9 mouse cellular contexts compared by ENCODE assay signal in the genomic region with DNA sequence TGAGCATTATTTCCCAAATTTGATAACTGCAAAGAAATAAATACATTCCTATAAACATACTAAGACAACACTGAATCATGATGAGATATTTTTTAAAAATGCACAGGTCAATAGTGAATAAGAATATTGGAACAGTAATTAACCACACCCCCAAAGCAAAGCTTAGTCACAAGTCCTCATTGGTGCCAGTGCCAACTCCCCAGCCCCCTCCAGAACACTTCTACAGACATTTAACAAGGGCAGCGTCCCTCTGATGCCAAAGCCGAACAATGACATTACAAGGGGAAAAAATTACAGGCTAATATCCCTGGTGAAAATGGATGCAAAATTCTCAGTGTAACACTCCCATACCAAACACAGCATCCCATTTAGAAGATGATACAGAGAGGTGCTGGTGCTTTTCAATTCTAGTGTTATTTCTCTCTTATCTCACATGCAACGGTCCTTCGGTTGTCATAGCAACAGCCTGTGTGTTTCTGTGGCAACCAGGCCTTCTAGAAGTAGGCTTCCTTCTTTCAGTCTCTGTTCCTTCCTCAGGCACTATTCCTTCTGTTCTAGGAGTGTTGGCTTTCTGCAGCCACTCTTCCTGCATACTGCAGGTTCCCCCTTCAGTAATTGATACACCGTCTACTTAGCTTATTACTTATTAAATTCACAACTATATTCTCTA. TPM values are rescaled to one million over a fixed set of nuclear protein-coding genes. Genes with fewer than 3 reads are reported as not detected.
DNase-seq lines count a peak whose midpoint lies in the region; ATAC-seq and TF ChIP-seq lines count a peak whose summit lies in the region.
"Had no signal": no experiment of that assay in that cellular context is flagged by ENCODE, and none has a peak within 500 bp of the region (broad histone marks: within the 10 kb centered on the region; RNA-seq: fewer than 3 reads in every experiment).

No protein-coding gene starts in this region.

- no peak overlapping the region for H3K9ac ChIP-seq in hindbrain, embryonic 13.5 days
- H3K9ac ChIP-seq in midbrain, embryonic 11.5 days (ENCODE audit: low read length) = no peak overlapping the region
- no peak overlapping the region for H3K9ac ChIP-seq in heart, adult 2 months (ENCODE audit: low read depth, low read length)

- H3K27me3 ChIP-seq in hindbrain, embryonic 13.5 days = no peaks in the 10 kb centered on the region
- no peaks in the 10 kb centered on the region for H3K27me3 ChIP-seq in midbrain, embryonic 11.5 days (ENCODE audit: control insufficient read depth, insufficient read depth, low read length)
- no peaks in the 10 kb centered on the region for H3K27me3 ChIP-seq in heart, adult 2 months (ENCODE audit: control insufficient read depth, insufficient read depth, low read length)

- peak overlapping the region; percentile 37 for H3K4me2 ChIP-seq in hindbrain, embryonic 13.5 days
- H3K4me2 ChIP-seq in midbrain, embryonic 11.5 days = 0 out of 2 replicates have a peak overlapping the region, but pooled peaks have one; percentile 13

- intact Hi-C loops in gastrocnemius, adult 2 months (cut with DNase I) = loop anchor here (5.0 kb wide), 1 partner anchor 582 kb away; no protein-coding TSS in a partner anchor
- intact Hi-C loops in heart, adult 2 months (cut with DNase I) = loop anchor here (5.0 kb wide), 1 partner anchor 537 kb away; no protein-coding TSS in a partner anchor

- H3K36me3 ChIP-seq in hindbrain, embryonic 13.5 days = no peaks in the 10 kb centered on the region
- H3K36me3 ChIP-seq in midbrain, embryonic 11.5 days (ENCODE audit: control insufficient read depth, insufficient read depth, low read length) = no peaks in the 10 kb centered on the region
- no peaks in the 10 kb centered on the region for H3K36me3 ChIP-seq in heart, adult 2 months (ENCODE audit: control insufficient read depth, insufficient read depth, low read length)
- H3K36me3 ChIP-seq: G1E had no signal

- peak; percentile 92 for ATAC-seq in hindbrain, embryonic 13.5 days (ENCODE audit: low FRiP score)
- ATAC-seq in midbrain, embryonic 11.5 days (ENCODE audit: low FRiP score) = peak; percentile 81

- H3K27ac ChIP-seq in hindbrain, embryonic 13.5 days = peak overlapping the region; percentile 88
- H3K27ac ChIP-seq in midbrain, embryonic 11.5 days (ENCODE audit: low read depth, low read length) = peak overlapping the region; percentile 27; the same call in 1 of the 2 replicates
- H3K27ac ChIP-seq in gastrocnemius, adult 2 months = no peak overlapping the region
- H3K27ac ChIP-seq in heart, adult 2 months = no peak overlapping the region

- 37% methylated on average over 5 of the region's 5 CpGs for WGBS in hindbrain, embryonic 13.5 days
- WGBS in midbrain, embryonic 11.5 days = 49% methylated on average over 5 of the region's 5 CpGs
- WGBS in heart, adult 2 months = 46% methylated on average over 5 of the region's 5 CpGs

- DNase-seq in A20 (ENCODE audit: low read depth, low spot score) = peak; percentile 30
- peak; percentile 56 for DNase-seq in embryo, embryonic 10 days (ENCODE audit: low spot score)
- peak; percentile 90 for DNase-seq in midbrain, embryonic 11.5 days (ENCODE audit: low spot score, missing footprints)
- no peak for DNase-seq in gastrocnemius, adult 2 months
- no peak for DNase-seq in gastrocnemius, postnatal 10 days
- DNase-seq in heart, adult 2 months = no peak
- DNase-seq in urinary bladder, adult 2 months (ENCODE audit: low spot score) = no peak

- no peak for TF ChIP-seq POLR2A in heart, adult 2 months (IDR thresholded peaks at IDR 0.05; ENCODE audit: insufficient read depth, low read depth, low read length)

- TF ChIP-seq CTCF in gastrocnemius, adult 2 months (IDR thresholded peaks at IDR 0.05) = no peak
- TF ChIP-seq CTCF in heart, adult 2 months (IDR thresholded peaks at IDR 0.05) = no peak

- no peaks in the 10 kb centered on the region for H3K9me3 ChIP-seq in hindbrain, embryonic 13.5 days
- no peaks in the 10 kb centered on the region for H3K9me3 ChIP-seq in midbrain, embryonic 11.5 days (ENCODE audit: control insufficient read depth, low read length)
- H3K9me3 ChIP-seq: G1E had no signal

- 0 out of 2 replicates have a peak overlapping the region, but pooled peaks have one; percentile 14 for H3K4me3 ChIP-seq in hindbrain, embryonic 13.5 days
- no peak overlapping the region for H3K4me3 ChIP-seq in midbrain, embryonic 11.5 days (ENCODE audit: low read depth, low read length)
- H3K4me3 ChIP-seq in gastrocnemius, adult 2 months = no peak overlapping the region
- H3K4me3 ChIP-seq in heart, adult 2 months = no peak overlapping the region

- no peaks in the 10 kb centered on the region for H3K79me2 ChIP-seq in heart, adult 2 months (replicated peaks; ENCODE audit: control insufficient read depth, insufficient read depth, low read length)

- no peak for TF ChIP-seq EP300 in heart, adult 2 months (IDR thresholded peaks at IDR 0.05; ENCODE audit: insufficient read depth, low read depth, low read length)

- H3K4me1 ChIP-seq in hindbrain, embryonic 13.5 days (replicated peaks) = peaks cover 7% of the 10 kb centered on the region
- peaks cover 5% of the 10 kb centered on the region; the same call in 1 of the 2 replicates for H3K4me1 ChIP-seq in midbrain, embryonic 11.5 days (ENCODE audit: control insufficient read depth, insufficient read depth, low read length)
- no peaks in the 10 kb centered on the region for H3K4me1 ChIP-seq in heart, adult 2 months (ENCODE audit: control insufficient read depth, insufficient read depth, low read length)

RNA-seq across cellular contexts. Expression of gene Ahi1, which starts 7.9 kb away (rescaled TPM):
- 59.5 and 60.1 TPM in 2 replicates for polyA plus RNA-seq in hindbrain, embryonic 13.5 days (2015; fragmentation: Nextera tagmentation; extraction: Ambion mirVana)
- 29.4 and 32.2 TPM in 2 replicates for polyA plus RNA-seq in midbrain, embryonic 11.5 days (2014; fragmentation: Nextera tagmentation; extraction: Ambion mirVana)
- 1 to 10 TPM in 1 of 2 experiments, under 1 TPM in 1; 0.74 to 1.5 TPM for total RNA-seq in gastrocnemius, adult 2 months (2021)
- total RNA-seq in gastrocnemius, postnatal 10 days (2021) = 1 to 10 TPM; 2.2 to 3.6 TPM
- total RNA-seq in heart, adult 2 months (2021) = 1 to 10 TPM; 1.3 TPM
- polyA plus RNA-seq in heart, adult 2 months (2012; rRNA removed) = 0.86 and 2.3 TPM in 2 replicates
- polyA plus RNA-seq in urinary bladder, adult 2 months (2012; rRNA removed) = 6.7 and 7.8 TPM in 2 replicates

Comparison
In these comparisons a context has a peak if more than half of its experiments do, and no peak if none do; other contexts are left out.
1. DNase-seq: peak in A20 (single experiment), embryo, embryonic 10 days (single experiment) and midbrain, embryonic 11.5 days (single experiment); none in gastrocnemius, adult 2 months (single experiment), gastrocnemius, postnatal 10 days (single experiment), heart, adult 2 months (0 of 2) and urinary bladder, adult 2 months (single experiment).
2. H3K27ac ChIP-seq: peak in hindbrain, embryonic 13.5 days (single experiment) and midbrain, embryonic 11.5 days (single experiment); none in gastrocnemius, adult 2 months (single experiment) and heart, adult 2 months (single experiment).